In genomic region chr7:143549588-143550220, GRCm38 (mm10) we compare ENCODE assay signal across 8 mouse cellular contexts. TPM values are rescaled to one million over a fixed set of nuclear protein-coding genes. Genes with fewer than 3 reads are reported as not detected.
DNase-seq lines count a peak whose midpoint lies in the region; ATAC-seq and TF ChIP-seq lines count a peak whose summit lies in the region.

No protein-coding gene starts in this region.

- H3K4me2 ChIP-seq in forebrain, embryonic 15.5 days (replicated peaks): peak overlapping the region; percentile 83
- peak overlapping the region; percentile 92 for H3K4me2 ChIP-seq in liver, postnatal 0 days (ENCODE audit: low read depth, low read length)

- H3K4me1 ChIP-seq in heart, adult 2 months (ENCODE audit: control insufficient read depth, insufficient read depth, low read length): peaks cover 3% of the 10 kb centered on the region
- H3K4me1 ChIP-seq in forebrain, embryonic 15.5 days: peaks cover 32% of the 10 kb centered on the region
- H3K4me1 ChIP-seq in liver, postnatal 0 days (ENCODE audit: insufficient read depth): peaks cover 28% of the 10 kb centered on the region; the same call in 1 of the 2 replicates

- TF ChIP-seq CTCF in heart, adult 2 months (IDR thresholded peaks at IDR 0.05): no peak
- TF ChIP-seq CTCF in liver, postnatal 0 days (IDR thresholded peaks at IDR 0.05; ENCODE audit: low read depth): no peak

- no peak for DNase-seq in heart, adult 2 months
- DNase-seq in heart, postnatal 14 days: no peak
- DNase-seq in 416B (ENCODE audit: low read depth): peak; percentile 42
- no peak for DNase-seq in liver, postnatal 0 days
- DNase-seq in urinary bladder, postnatal 25 days (ENCODE audit: low spot score): no peak
- DNase-seq in cerebellum, adult 8-10 months: no peak

- no peaks in the 10 kb centered on the region for H3K27me3 ChIP-seq in heart, adult 2 months (ENCODE audit: control insufficient read depth, insufficient read depth, low read length)
- no peaks in the 10 kb centered on the region for H3K27me3 ChIP-seq in forebrain, embryonic 15.5 days
- no peaks in the 10 kb centered on the region for H3K27me3 ChIP-seq in liver, postnatal 0 days (ENCODE audit: insufficient read depth, low read length)

- H3K4me3 ChIP-seq in heart, adult 2 months: peak overlapping the region; percentile 84
- H3K4me3 ChIP-seq in forebrain, embryonic 15.5 days: peak overlapping the region; percentile 90
- H3K4me3 ChIP-seq in liver, postnatal 0 days (ENCODE audit: low read depth, low read length): peak overlapping the region; percentile 87

- no peak for TF ChIP-seq POLR2A in heart, adult 2 months (IDR thresholded peaks at IDR 0.05; ENCODE audit: insufficient read depth, low read depth, low read length)

- H3K9me3 ChIP-seq in forebrain, embryonic 15.5 days: no peaks in the 10 kb centered on the region
- H3K9me3 ChIP-seq in liver, postnatal 0 days (ENCODE audit: low read length): no peaks in the 10 kb centered on the region

- WGBS in heart, adult 2 months: 24% methylated on average over 2 of the region's 2 CpGs
- 44% methylated on average over 2 of the region's 2 CpGs for WGBS in forebrain, embryonic 15.5 days
- WGBS in liver, postnatal 0 days (ENCODE audit: insufficient replicate concordance): 11% methylated on average over 2 of the region's 2 CpGs

- H3K79me2 ChIP-seq in heart, adult 2 months (replicated peaks; ENCODE audit: control insufficient read depth, insufficient read depth, low read length): peaks cover 4% of the 10 kb centered on the region

- peak overlapping the region; percentile 88 for H3K27ac ChIP-seq in heart, adult 2 months
- H3K27ac ChIP-seq in forebrain, embryonic 15.5 days (replicated peaks): peak overlapping the region; percentile 79
- H3K27ac ChIP-seq in liver, postnatal 0 days (ENCODE audit: low read depth): peak overlapping the region; percentile 96

- intact Hi-C loops in heart, adult 2 months (cut with DNase I): no loop called here
- intact Hi-C loops in heart, postnatal 14 days (cut with DNase I): no loop called here

- H3K36me3 ChIP-seq in heart, adult 2 months (ENCODE audit: control insufficient read depth, insufficient read depth, low read length): peaks cover 18% of the 10 kb centered on the region
- peaks cover 5% of the 10 kb centered on the region for H3K36me3 ChIP-seq in forebrain, embryonic 15.5 days
- H3K36me3 ChIP-seq in liver, postnatal 0 days (replicated peaks; ENCODE audit: insufficient read depth, low read length): peaks cover 12% of the 10 kb centered on the region

- peak; percentile 6; the same call in 1 of the 2 replicates for ATAC-seq in forebrain, embryonic 15.5 days (replicated peaks)
- ATAC-seq in liver, postnatal 0 days: peak; percentile 1; the same call in 1 of the 2 replicates
- no peak for ATAC-seq in cerebellum, adult (ENCODE audit: insufficient number of reproducible peaks, low FRiP score, low TSS enrichment)

- no peak for TF ChIP-seq EP300 in heart, adult 2 months (IDR thresholded peaks at IDR 0.05; ENCODE audit: insufficient read depth, low read depth, low read length)
- TF ChIP-seq EP300 in liver, postnatal 0 days (IDR thresholded peaks at IDR 0.05; ENCODE audit: low read depth): no peak

- H3K9ac ChIP-seq in heart, adult 2 months (ENCODE audit: low read depth, low read length): peak overlapping the region; percentile 76; the same call in 1 of the 2 replicates
- H3K9ac ChIP-seq in forebrain, embryonic 15.5 days (replicated peaks): peak overlapping the region; percentile 59
- peak overlapping the region; percentile 74 for H3K9ac ChIP-seq in liver, postnatal 0 days (replicated peaks)

RNA-seq across cellular contexts. Expression of gene Nap1l4, which starts 0.8 kb away (rescaled TPM):
- total RNA-seq in heart, adult 2 months (2021): 100 to 1,000 TPM; 168 to 197 TPM
- 98.4 and 147 TPM in 2 replicates for polyA plus RNA-seq in heart, adult 2 months (2012; rRNA removed)
- 100 to 1,000 TPM; 168 to 178 TPM for total RNA-seq in heart, postnatal 14 days (2021)
- 347 and 356 TPM in 2 replicates for polyA plus RNA-seq in forebrain, embryonic 15.5 days (2015; fragmentation: Nextera tagmentation; extraction: Ambion mirVana)
- 55.7 and 61.2 TPM in 2 replicates for polyA plus RNA-seq in liver, postnatal 0 days (2015; fragmentation: Nextera tagmentation; extraction: Ambion mirVana)

RNA-seq across cellular contexts. Expression of gene Phlda2, which starts 46.8 kb away (rescaled TPM):
- total RNA-seq in heart, adult 2 months (2021): not detected
- not detected in 2 replicates for polyA plus RNA-seq in heart, adult 2 months (2012; rRNA removed)
- not detected for total RNA-seq in heart, postnatal 14 days (2021)
- polyA plus RNA-seq in forebrain, embryonic 15.5 days (2015; fragmentation: Nextera tagmentation; extraction: Ambion mirVana): 0.26 and 0.47 TPM in 2 replicates
- 10.5 and 10.8 TPM in 2 replicates for polyA plus RNA-seq in liver, postnatal 0 days (2015; fragmentation: Nextera tagmentation; extraction: Ambion mirVana)

RNA-seq across cellular contexts. Expression of gene Cars, which starts 50.2 kb away (rescaled TPM):
- total RNA-seq in heart, adult 2 months (2021): 10 to 100 TPM; 20.2 to 21.5 TPM
- polyA plus RNA-seq in heart, adult 2 months (2012; rRNA removed): 10.9 and 11.0 TPM in 2 replicates
- 10 to 100 TPM; 20.0 to 21.2 TPM for total RNA-seq in heart, postnatal 14 days (2021)
- 70.1 and 73.0 TPM in 2 replicates for polyA plus RNA-seq in forebrain, embryonic 15.5 days (2015; fragmentation: Nextera tagmentation; extraction: Ambion mirVana)
- 18.1 and 22.7 TPM in 2 replicates for polyA plus RNA-seq in liver, postnatal 0 days (2015; fragmentation: Nextera tagmentation; extraction: Ambion mirVana)
